Mouse (Mus musculus) lung, postnatal 0 days (tissue): ENCODE results near the gene Cables2.
A peak's percentile ranks its signal among the peaks of the same experiment; 100 is the strongest.

Source experiments
- CTCF ChIP-seq: IDR thresholded peaks from 2 replicates; pipeline ENCODE4 v1.5.1; 2016; ENCODE audit warnings: antibody characterized with exemption, mild to moderate bottlenecking
- EP300 ChIP-seq: IDR thresholded peaks from 2 replicates; pipeline ENCODE4 v1.6.1; 2016; ENCODE audit warnings: antibody characterized with exemption, mild to moderate bottlenecking, control low read depth

- TF ChIP-seq CTCF (peak; percentile 92), EP300 (no peak; the same call in 1 of the 2 replicates)
These were observed 45.8 kb downstream of the Cables2 start for GRCm38 (mm10) chr2:180227262-180228059.
